Mouse (Mus musculus): ENCODE results near the gene Olfr410. TPM values are rescaled to one million over a fixed set of nuclear protein-coding genes. Genes with fewer than 3 reads are reported as not detected.
A peak's percentile ranks its signal among the peaks of the same experiment; 100 is the strongest.

Gene Olfr410
- not detected in 2 replicates for polyA plus RNA-seq (2015; fragmentation: Nextera tagmentation; extraction: Ambion mirVana)

DNA sequence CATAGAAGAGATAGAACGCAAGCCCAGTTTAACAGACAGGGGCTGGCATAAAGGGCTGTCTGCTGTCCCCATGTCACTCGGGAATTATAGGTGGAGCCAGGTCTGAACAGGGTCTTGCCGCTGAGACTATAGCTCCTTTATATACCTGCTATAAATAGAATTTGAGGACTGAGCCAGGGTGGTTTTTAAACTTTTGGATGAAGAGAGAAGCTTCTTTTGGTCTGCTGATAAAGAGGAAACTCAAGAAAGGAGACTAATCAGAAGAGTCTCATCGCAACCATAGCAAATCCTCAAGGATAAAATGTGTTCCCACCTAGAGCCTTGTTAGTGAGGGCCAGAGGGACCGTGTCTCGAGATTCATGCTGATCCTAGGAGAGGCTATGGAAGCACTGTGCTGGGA, at the start of gene Olfr410:
TSS of gene Olfr410 (minus strand) at position 101 of the 400 bp plus-strand sequence.
- H3K36me3 ChIP-seq = no peaks in the 10 kb centered on the region
- H3K27ac ChIP-seq (replicated peaks) = no peak within 1 kb of the TSS
- no peak within 1 kb of the TSS for H3K9ac ChIP-seq (replicated peaks)
- no peaks in the 10 kb centered on the region for H3K4me1 ChIP-seq
- no peaks in the 10 kb centered on the region for H3K9me3 ChIP-seq
- 86% methylated on average over 6 of the region's 6 CpGs for WGBS
- H3K4me3 ChIP-seq = no peak within 1 kb of the TSS
- H3K27me3 ChIP-seq = no peaks in the 10 kb centered on the region
- no peak for ATAC-seq (replicated peaks)
- no peak within 1 kb of the TSS for H3K4me2 ChIP-seq (replicated peaks)

DNA sequence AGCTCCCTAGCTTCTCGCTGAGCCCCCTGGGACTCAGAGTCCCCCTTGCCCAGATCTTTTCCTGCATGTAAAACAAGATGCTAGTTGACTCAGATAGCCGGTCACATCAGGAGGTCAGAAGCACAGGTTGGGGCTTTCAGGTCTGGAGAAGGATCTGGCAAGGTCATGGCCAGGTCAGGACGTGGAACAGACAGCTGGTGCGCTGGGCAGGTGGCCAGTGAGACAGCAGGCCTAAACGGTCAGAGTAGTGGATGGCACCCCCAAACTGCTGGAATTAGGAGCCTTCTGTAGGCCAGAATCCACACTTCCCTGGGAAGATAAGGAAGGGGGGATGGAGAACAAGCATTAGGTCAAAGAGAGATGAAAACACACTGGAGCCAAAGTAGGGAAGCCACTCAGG, 49.4 kb upstream of the Olfr410 start:
- Histone ChIP-seq H3K9me3 (no peaks in the 10 kb centered on the region), H3K4me2 (replicated peaks) (no peak overlapping the region), H3K4me1 (no peaks in the 10 kb centered on the region), H3K27me3 (no peaks in the 10 kb centered on the region), H3K27ac (replicated peaks) (no peak overlapping the region), H3K36me3 (no peaks in the 10 kb centered on the region), H3K4me3 (no peak overlapping the region), H3K9ac (replicated peaks) (no peak overlapping the region)
- WGBS = 82% methylated on average over 5 of the region's 5 CpGs
- ATAC-seq (replicated peaks) = no peak

GRCm38 (mm10) chr11:74385674-74386073, 47.8 kb upstream of the Olfr410 start:
- Histone ChIP-seq H3K27me3 (no peaks in the 10 kb centered on the region), H3K36me3 (no peaks in the 10 kb centered on the region), H3K4me2 (replicated peaks) (no peak overlapping the region), H3K9me3 (no peaks in the 10 kb centered on the region), H3K4me3 (no peak overlapping the region), H3K9ac (replicated peaks) (no peak overlapping the region), H3K27ac (replicated peaks) (no peak overlapping the region), H3K4me1 (no peaks in the 10 kb centered on the region)
- no peak for ATAC-seq (replicated peaks)
- 72% methylated on average over 9 of the region's 9 CpGs for WGBS

GRCm38 (mm10) chr11:74379166-74379873, 41.5 kb upstream of the Olfr410 start:
- Histone ChIP-seq H3K9ac (replicated peaks) (no peak overlapping the region), H3K4me2 (replicated peaks) (no peak overlapping the region), H3K27me3 (peaks cover 3% of the 10 kb centered on the region; the same call in 1 of the 2 replicates), H3K4me1 (no peaks in the 10 kb centered on the region; the same call in 1 of the 2 replicates), H3K27ac (replicated peaks) (no peak overlapping the region), H3K36me3 (no peaks in the 10 kb centered on the region), H3K9me3 (no peaks in the 10 kb centered on the region), H3K4me3 (no peak overlapping the region)
- 76% methylated on average over 4 of the region's 4 CpGs for WGBS
- ATAC-seq (replicated peaks) = no peak

DNA sequence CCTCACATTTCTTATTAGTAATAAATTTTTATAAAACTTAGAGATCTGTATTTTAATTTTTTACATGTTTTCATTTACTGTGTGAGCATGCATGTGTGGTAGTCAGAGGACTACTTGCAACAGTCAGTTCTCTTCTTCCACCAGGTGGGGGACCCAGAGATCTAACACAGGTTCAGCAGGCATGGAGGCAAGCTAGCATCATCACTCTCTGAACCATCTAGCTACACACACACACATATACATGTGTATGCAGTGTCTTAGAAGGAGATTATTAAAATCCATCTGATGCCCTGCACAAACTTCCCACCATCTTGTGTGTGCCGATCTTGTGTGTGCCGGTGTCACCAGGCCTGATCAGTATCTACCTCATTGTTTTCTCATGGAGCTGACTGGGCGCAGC, 39.0 kb upstream of the Olfr410 start:
- peak; percentile 83 for ATAC-seq (replicated peaks)
- Histone ChIP-seq H3K36me3 (no peaks in the 10 kb centered on the region), H3K27ac (replicated peaks) (no peak overlapping the region), H3K9me3 (no peaks in the 10 kb centered on the region), H3K4me3 (no peak overlapping the region), H3K27me3 (peaks cover 3% of the 10 kb centered on the region; the same call in 1 of the 2 replicates), H3K4me1 (no peaks in the 10 kb centered on the region; the same call in 1 of the 2 replicates), H3K9ac (replicated peaks) (no peak overlapping the region), H3K4me2 (replicated peaks) (no peak overlapping the region)
- WGBS = 65% methylated on average over 3 of the region's 3 CpGs

GRCm38 (mm10) chr11:74371393-74372100, 33.7 kb upstream of the Olfr410 start:
- no peak overlapping the region for H3K27ac ChIP-seq (replicated peaks)
- ATAC-seq (replicated peaks) = no peak; the same call in 1 of the 2 replicates
- H3K4me2 ChIP-seq (replicated peaks) = no peak overlapping the region
- no peaks in the 10 kb centered on the region for H3K4me1 ChIP-seq
- H3K9ac ChIP-seq (replicated peaks) = no peak overlapping the region
- no peaks in the 10 kb centered on the region for H3K9me3 ChIP-seq
- WGBS = 11% methylated on average over 22 of the region's 22 CpGs
- no peaks in the 10 kb centered on the region for H3K36me3 ChIP-seq
- H3K27me3 ChIP-seq = peaks cover 10% of the 10 kb centered on the region; the same call in 1 of the 2 replicates
- H3K4me3 ChIP-seq = no peak overlapping the region

GRCm38 (mm10) chr11:74361769-74362168, 23.9 kb upstream of the Olfr410 start, which contains the start of gene Olfr412:
TSS of gene Olfr412 (plus strand) at chr11:74362069.
- Histone ChIP-seq H3K27ac (replicated peaks) (no peak within 1 kb of the TSS), H3K9me3 (no peaks in the 10 kb centered on the region), H3K4me1 (no peaks in the 10 kb centered on the region), H3K9ac (replicated peaks) (no peak within 1 kb of the TSS), H3K27me3 (no peaks in the 10 kb centered on the region), H3K4me2 (replicated peaks) (no peak within 1 kb of the TSS), H3K4me3 (no peak within 1 kb of the TSS), H3K36me3 (no peaks in the 10 kb centered on the region)
- 84% methylated on average over 1 of the region's 1 CpGs for WGBS
- ATAC-seq (replicated peaks) = no peak

GRCm38 (mm10) chr11:74352550-74352949, 14.7 kb upstream of the Olfr410 start, which contains the start of gene Olfr411:
TSS of gene Olfr411 (minus strand) at chr11:74352650.
- ATAC-seq (replicated peaks) = no peak
- Histone ChIP-seq H3K36me3 (no peaks in the 10 kb centered on the region), H3K4me2 (replicated peaks) (no peak within 1 kb of the TSS), H3K9ac (replicated peaks) (no peak within 1 kb of the TSS), H3K27me3 (no peaks in the 10 kb centered on the region), H3K4me1 (no peaks in the 10 kb centered on the region), H3K4me3 (no peak within 1 kb of the TSS), H3K27ac (replicated peaks) (no peak within 1 kb of the TSS), H3K9me3 (no peaks in the 10 kb centered on the region)
- 73% methylated on average over 3 of the region's 3 CpGs for WGBS

DNA sequence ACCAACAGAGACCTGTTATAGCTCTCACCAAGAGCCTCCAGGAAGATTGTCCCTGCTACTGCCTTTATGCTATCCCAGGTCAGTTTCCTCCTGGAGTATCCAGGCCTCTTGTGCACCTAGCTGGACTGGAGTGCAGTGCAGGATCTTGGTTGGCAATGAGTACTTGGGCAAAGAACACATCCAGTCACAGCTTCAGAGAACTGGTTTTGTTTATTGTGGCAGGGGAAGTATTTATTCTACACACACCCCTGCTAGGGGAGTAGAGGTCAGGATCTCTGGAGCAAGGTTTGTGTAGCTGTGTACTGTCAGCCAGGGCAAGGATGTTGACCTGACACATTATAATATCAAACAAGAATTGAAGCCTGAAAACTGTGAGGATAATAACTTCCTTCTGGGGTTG, 9.1 kb downstream of the Olfr410 start:
- H3K27me3 ChIP-seq = no peaks in the 10 kb centered on the region
- H3K27ac ChIP-seq (replicated peaks) = no peak overlapping the region
- H3K4me1 ChIP-seq = no peaks in the 10 kb centered on the region
- no peak overlapping the region for H3K9ac ChIP-seq (replicated peaks)
- H3K4me3 ChIP-seq = no peak overlapping the region
- no peaks in the 10 kb centered on the region for H3K36me3 ChIP-seq
- H3K4me2 ChIP-seq (replicated peaks) = no peak overlapping the region
- ATAC-seq (replicated peaks) = no peak
- no peaks in the 10 kb centered on the region for H3K9me3 ChIP-seq

DNA sequence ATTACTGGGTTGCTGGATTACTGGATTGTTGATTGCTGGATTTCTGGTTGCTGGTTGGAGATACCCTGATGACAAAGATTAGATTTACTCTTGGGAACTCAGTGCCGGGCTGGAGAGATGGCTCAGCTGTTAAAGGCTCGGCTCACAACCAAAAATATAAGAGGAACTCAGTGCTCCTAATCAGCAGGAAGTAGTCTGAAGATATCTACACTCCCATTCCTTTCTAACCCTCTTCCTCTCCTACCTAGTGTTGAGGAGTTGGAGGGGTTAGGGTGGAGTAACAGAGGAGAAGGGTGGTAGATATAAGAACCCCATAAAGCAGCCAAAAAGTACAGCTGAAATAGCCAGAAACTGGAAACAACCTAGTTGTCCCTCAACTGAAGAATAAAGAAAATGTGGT, 11.8 kb downstream of the Olfr410 start:
- no peak overlapping the region for H3K9ac ChIP-seq (replicated peaks)
- no peaks in the 10 kb centered on the region for H3K36me3 ChIP-seq
- no peak overlapping the region for H3K4me2 ChIP-seq (replicated peaks)
- no peak overlapping the region for H3K27ac ChIP-seq (replicated peaks)
- WGBS = 74% methylated on average over 2 of the region's 2 CpGs
- no peak overlapping the region for H3K4me3 ChIP-seq
- no peaks in the 10 kb centered on the region for H3K9me3 ChIP-seq
- H3K4me1 ChIP-seq = no peaks in the 10 kb centered on the region
- H3K27me3 ChIP-seq = no peaks in the 10 kb centered on the region
- ATAC-seq (replicated peaks) = no peak

DNA sequence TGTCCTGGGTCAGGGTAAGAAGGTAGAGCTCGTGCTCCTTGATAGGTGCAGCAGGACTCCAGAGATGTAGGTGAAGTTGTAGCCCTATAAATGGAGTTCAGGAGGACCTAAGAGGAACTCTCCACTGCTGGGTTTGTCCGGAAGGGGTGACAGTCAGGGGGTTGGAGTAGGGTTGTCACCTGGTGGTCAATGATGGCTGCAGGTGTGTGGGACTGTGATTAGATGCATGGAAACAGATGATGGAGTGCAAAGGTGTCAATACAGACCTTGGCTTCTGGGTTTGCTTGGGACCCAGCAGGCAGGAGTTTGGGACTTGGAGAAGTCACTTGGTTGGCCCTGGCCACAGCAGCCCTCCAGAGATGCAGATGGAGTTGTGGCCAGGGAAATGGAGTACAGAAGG, 50.6 kb downstream of the Olfr410 start:
- no peak overlapping the region for H3K4me3 ChIP-seq
- no peak overlapping the region for H3K9ac ChIP-seq (replicated peaks)
- H3K4me1 ChIP-seq = no peaks in the 10 kb centered on the region
- no peaks in the 10 kb centered on the region for H3K9me3 ChIP-seq
- ATAC-seq (replicated peaks) = no peak
- 74% methylated on average over 2 of the region's 2 CpGs for WGBS
- H3K27ac ChIP-seq (replicated peaks) = no peak overlapping the region
- no peaks in the 10 kb centered on the region for H3K27me3 ChIP-seq
- H3K4me2 ChIP-seq (replicated peaks) = no peak overlapping the region
- no peaks in the 10 kb centered on the region for H3K36me3 ChIP-seq

DNA sequence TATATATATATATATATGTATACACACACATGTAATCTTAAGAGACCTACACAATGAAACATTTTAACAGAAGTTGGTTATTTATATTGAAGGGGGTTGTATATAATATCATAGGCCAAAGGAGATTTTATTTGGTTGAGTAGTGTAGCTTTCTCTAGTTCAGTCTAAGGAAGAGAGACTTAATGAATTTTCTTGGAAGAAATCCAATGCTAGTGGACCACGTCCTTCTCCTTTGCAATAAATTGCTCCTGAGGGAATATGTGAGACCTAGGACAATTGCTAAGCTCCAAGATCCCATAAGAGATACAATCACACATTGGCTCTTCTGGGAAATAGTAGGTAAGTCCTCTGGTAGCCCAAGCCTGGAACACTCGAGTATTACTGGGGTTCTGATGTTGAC, 54.4 kb downstream of the Olfr410 start, which contains the start of gene Olfr59:
TSS of gene Olfr59 (plus strand) at position 301 of the 400 bp plus-strand sequence.
- Histone ChIP-seq H3K9me3 (no peaks in the 10 kb centered on the region), H3K27me3 (no peaks in the 10 kb centered on the region), H3K9ac (replicated peaks) (no peak within 1 kb of the TSS), H3K36me3 (no peaks in the 10 kb centered on the region), H3K4me2 (replicated peaks) (no peak within 1 kb of the TSS), H3K27ac (replicated peaks) (no peak within 1 kb of the TSS), H3K4me3 (no peak within 1 kb of the TSS), H3K4me1 (no peaks in the 10 kb centered on the region)
- 59% methylated on average over 2 of the region's 2 CpGs for WGBS
- ATAC-seq (replicated peaks) = no peak
